Mouse (Mus musculus): ENCODE measurements at regions not wholly inside any gene's neighbourhood (a gene's known extent, or its start where the extent isn't known, plus 50 kb on each side); places are given as distances from the start of the nearest gene placed in this dataset.

DNA sequence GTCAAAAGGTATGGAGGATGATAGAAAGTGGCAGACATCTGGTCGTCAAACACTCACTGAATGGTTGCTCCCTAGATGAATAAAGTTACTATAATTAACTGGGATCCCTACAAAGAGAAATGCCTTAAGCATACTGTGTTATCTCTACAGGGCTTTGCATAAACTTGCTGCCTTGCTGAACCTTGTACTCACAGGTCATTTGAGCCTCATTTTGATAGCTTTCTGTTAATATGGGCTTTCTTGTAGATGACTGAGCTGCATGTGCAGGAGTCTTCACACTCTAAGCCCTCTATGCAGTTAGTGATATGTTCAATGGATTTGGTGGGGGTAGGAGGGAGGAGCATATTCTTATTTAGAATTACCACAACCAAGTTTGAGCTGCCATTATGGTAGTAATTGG is 127.8 kb upstream of the Sdr16c6 start:
- TF ChIP-seq CTCF (IDR thresholded peaks at IDR 0.05; ENCODE audit: low read depth) (no peak), EP300 (IDR thresholded peaks at IDR 0.05; ENCODE audit: low read depth) (no peak)
